In the genomic region with DNA sequence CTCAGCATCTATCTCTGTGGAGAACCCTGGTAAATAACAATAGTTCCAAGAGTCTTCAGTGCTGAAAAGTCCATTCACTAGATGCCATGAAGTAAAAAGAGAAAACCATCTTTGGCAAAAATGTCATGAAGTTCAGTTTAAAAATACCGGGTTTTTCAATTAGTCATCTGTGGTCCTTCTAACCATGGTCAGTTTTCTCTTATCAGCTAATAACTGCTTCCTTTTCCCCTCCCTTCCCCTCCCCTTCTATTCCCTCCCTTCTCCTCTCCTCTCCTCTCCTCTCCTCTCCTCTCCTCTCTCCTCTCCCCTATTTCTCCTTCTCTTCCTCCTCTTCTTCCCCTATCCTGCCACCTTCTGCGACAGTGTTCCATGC, we compare ENCODE assay signal across 11 mouse cellular contexts.
"Had no signal": no experiment of that assay in that cellular context is flagged by ENCODE, and none has a peak within 500 bp of the region (broad histone marks: within the 10 kb centered on the region; RNA-seq: fewer than 3 reads in every experiment).

No protein-coding gene starts in this region.

- H3K4me3 ChIP-seq: heart, embryonic 10.5 days; heart, embryonic 13.5 days; heart, embryonic 15.5 days; hindbrain, embryonic 13.5 days; hindbrain, embryonic 15.5 days; kidney, embryonic 15.5 days; limb, embryonic 13.5 days; limb, embryonic 15.5 days; liver, embryonic 12.5 days had no signal

- H3K36me3 ChIP-seq: heart, embryonic 10.5 days; heart, embryonic 13.5 days; heart, embryonic 15.5 days; hindbrain, embryonic 13.5 days; hindbrain, embryonic 15.5 days; kidney, embryonic 15.5 days; limb, embryonic 13.5 days; limb, embryonic 15.5 days; liver, embryonic 12.5 days had no signal

- H3K9ac ChIP-seq: heart, embryonic 15.5 days; hindbrain, embryonic 13.5 days; hindbrain, embryonic 15.5 days; kidney, embryonic 15.5 days; limb, embryonic 13.5 days; limb, embryonic 15.5 days; liver, embryonic 12.5 days; liver, embryonic 14.5 days had no signal

- H3K4me2 ChIP-seq: heart, embryonic 13.5 days; heart, embryonic 15.5 days; hindbrain, embryonic 13.5 days; hindbrain, embryonic 15.5 days; kidney, embryonic 15.5 days; limb, embryonic 13.5 days; limb, embryonic 15.5 days; liver, embryonic 12.5 days had no signal

- H3K4me1 ChIP-seq: hindbrain, embryonic 15.5 days had no signal

- H3K27me3 ChIP-seq: kidney, embryonic 15.5 days had no signal

- H3K9me3 ChIP-seq: heart, embryonic 10.5 days; heart, embryonic 13.5 days; heart, embryonic 15.5 days; hindbrain, embryonic 13.5 days; hindbrain, embryonic 15.5 days; kidney, embryonic 15.5 days; limb, embryonic 13.5 days; limb, embryonic 15.5 days; liver, embryonic 12.5 days had no signal

- H3K27ac ChIP-seq: heart, embryonic 10.5 days; heart, embryonic 13.5 days; heart, embryonic 15.5 days; hindbrain, embryonic 13.5 days; hindbrain, embryonic 15.5 days; hindbrain, postnatal 0 days; kidney, embryonic 15.5 days; limb, embryonic 13.5 days; liver, embryonic 12.5 days; liver, embryonic 14.5 days had no signal
